Mouse (Mus musculus) limb, embryonic 13.5 days (tissue): ENCODE measurements at regions not wholly inside any gene's neighbourhood (a gene's known extent, or its start where the extent isn't known, plus 50 kb on each side); places are given as distances from the start of the nearest gene placed in this dataset.
"Not testable (repeated sequence)": the region's sequence is repeated elsewhere in the genome, so short reads cannot be mapped to it uniquely, and the experiment has no call there.

Experiments
- ATAC-seq: fragments of 200-750 bp; cut with Nextera tagmentation; 2 replicates; pipeline ENCODE4 v1.8.0; 2017; ENCODE audit warnings: low read depth, moderate number of reproducible peaks, moderate TSS enrichment; ENCODE audit not compliant: low FRiP score
- H3K27ac ChIP-seq: fragments of 300-500 bp; sonication (generic); 2 replicates; pipeline ENCODE4 v1.5.1; 2015; ENCODE audit warnings: inconsistent platforms, mild to moderate bottlenecking, moderate library complexity
- H3K27me3 ChIP-seq: fragments of 300-500 bp; sonication (generic); 2 replicates; pipeline ENCODE4 v1.6.1; 2015; ENCODE audit warnings: mild to moderate bottlenecking, inconsistent platforms
- H3K36me3 ChIP-seq: fragments of 300-500 bp; sonication (generic); 2 replicates; pipeline ENCODE4 v1.6.1; 2015; ENCODE audit warnings: inconsistent platforms, mild to moderate bottlenecking, moderate library complexity
- H3K4me1 ChIP-seq: fragments of 300-500 bp; sonication (generic); 2 replicates; pipeline ENCODE4 v1.6.1; 2015; ENCODE audit warnings: inconsistent platforms
- H3K4me2 ChIP-seq: fragments of 300-500 bp; sonication (generic); replicated peaks from 2 replicates; pipeline ENCODE4 v1.6.1; 2015; ENCODE audit warnings: inconsistent platforms, mild to moderate bottlenecking, moderate library complexity
- H3K4me3 ChIP-seq: fragments of 300-500 bp; sonication (generic); 2 replicates; pipeline ENCODE4 v1.5.1; 2015; ENCODE audit warnings: moderate library complexity, mild to moderate bottlenecking, inconsistent platforms
- H3K9ac ChIP-seq: fragments of 300-500 bp; sonication (generic); 2 replicates; pipeline ENCODE4 v1.6.1; 2015; ENCODE audit warnings: mild to moderate bottlenecking, inconsistent platforms
- H3K9me3 ChIP-seq: fragments of 300-500 bp; sonication (generic); 2 replicates; pipeline ENCODE4 v1.6.1; 2016; ENCODE audit warnings: inconsistent platforms
- WGBS: fragments of 180-500 bp; shearing (Covaris S2); methylation state at CpG from one replicate; pipeline ENCODE4 v1.1.7; 2015; 5-methylcytosine and 5-hydroxymethylcytosine counted together

GRCm38 (mm10) chr5:133010624-133011575 lies 467.8 kb upstream of the Auts2 start:
- no peak overlapping the region for H3K27ac ChIP-seq
- H3K4me3 ChIP-seq, result no peak overlapping the region
- no peaks in the 10 kb centered on the region for H3K27me3 ChIP-seq
- no peaks in the 10 kb centered on the region for H3K4me1 ChIP-seq
- no peaks in the 10 kb centered on the region for H3K36me3 ChIP-seq
- H3K4me2 ChIP-seq, result no peak overlapping the region
- 86% methylated on average over 14 of the region's 14 CpGs for WGBS
- no peak overlapping the region for H3K9ac ChIP-seq
- no peak for ATAC-seq
- no peaks in the 10 kb centered on the region for H3K9me3 ChIP-seq

GRCm38 (mm10) chr5:132982866-132983265 lies 439.7 kb upstream of the Auts2 start:
- 94% methylated on average over 7 of the region's 7 CpGs for WGBS
- Histone ChIP-seq H3K27ac (no peak overlapping the region), H3K4me2 (no peak overlapping the region), H3K9me3 (no peaks in the 10 kb centered on the region), H3K4me3 (no peak overlapping the region), H3K4me1 (no peaks in the 10 kb centered on the region), H3K9ac (no peak overlapping the region), H3K36me3 (no peaks in the 10 kb centered on the region), H3K27me3 (no peaks in the 10 kb centered on the region)
- no peak for ATAC-seq

- ATAC-seq, result no peak
- Histone ChIP-seq H3K4me3 (no peak overlapping the region), H3K27me3 (no peaks in the 10 kb centered on the region), H3K36me3 (no peaks in the 10 kb centered on the region), H3K9me3 (no peaks in the 10 kb centered on the region), H3K4me1 (no peaks in the 10 kb centered on the region), H3K9ac (no peak overlapping the region), H3K27ac (no peak overlapping the region), H3K4me2 (no peak overlapping the region)
- 74% methylated on average over 5 of the region's 5 CpGs for WGBS
Observed at GRCm38 (mm10) chr5:132979013-132979412, 435.9 kb upstream of the Auts2 start.

- Histone ChIP-seq H3K4me2 (no peak overlapping the region), H3K27me3 (no peaks in the 10 kb centered on the region), H3K9me3 (peaks cover 8% of the 10 kb centered on the region), H3K9ac (no peak overlapping the region), H3K4me1 (peaks cover 10% of the 10 kb centered on the region), H3K27ac (no peak overlapping the region), H3K36me3 (no peaks in the 10 kb centered on the region), H3K4me3 (no peak overlapping the region)
- 75% methylated on average over 4 of the region's 4 CpGs for WGBS
- no peak for ATAC-seq
Observed at GRCm38 (mm10) chr5:132975303-132975932, 432.3 kb upstream of the Auts2 start.

GRCm38 (mm10) chr5:132974876-132975275 lies 431.7 kb upstream of the Auts2 start:
- no peak overlapping the region for H3K4me2 ChIP-seq
- no peak overlapping the region for H3K27ac ChIP-seq
- no peak for ATAC-seq
- no peaks in the 10 kb centered on the region for H3K36me3 ChIP-seq
- WGBS, result 26% methylated on average over 3 of the region's 3 CpGs
- no peaks in the 10 kb centered on the region for H3K27me3 ChIP-seq
- peaks cover 8% of the 10 kb centered on the region for H3K9me3 ChIP-seq
- H3K9ac ChIP-seq, result no peak overlapping the region
- H3K4me3 ChIP-seq, result no peak overlapping the region
- peaks cover 10% of the 10 kb centered on the region for H3K4me1 ChIP-seq

GRCm38 (mm10) chr5:132971046-132971445 lies 427.9 kb upstream of the Auts2 start:
- Histone ChIP-seq H3K4me2 (no peak overlapping the region), H3K4me3 (no peak overlapping the region), H3K27ac (peak overlapping the region; percentile 33; the same call in 1 of the 2 replicates), H3K36me3 (no peaks in the 10 kb centered on the region), H3K9me3 (peaks cover 8% of the 10 kb centered on the region), H3K9ac (no peak overlapping the region), H3K27me3 (no peaks in the 10 kb centered on the region), H3K4me1 (peaks cover 12% of the 10 kb centered on the region)
- 57% methylated on average over 7 of the region's 7 CpGs for WGBS
- peak; percentile 32; the same call in 1 of the 2 replicates for ATAC-seq

- no peaks in the 10 kb centered on the region for H3K27me3 ChIP-seq
- ATAC-seq, result no peak
- WGBS, result 72% methylated on average over 5 of the region's 5 CpGs
- no peak overlapping the region for H3K27ac ChIP-seq
- H3K4me2 ChIP-seq, result no peak overlapping the region
- H3K36me3 ChIP-seq, result no peaks in the 10 kb centered on the region
- H3K9ac ChIP-seq, result no peak overlapping the region
- peaks cover 8% of the 10 kb centered on the region for H3K9me3 ChIP-seq
- no peak overlapping the region for H3K4me3 ChIP-seq
- H3K4me1 ChIP-seq, result peaks cover 12% of the 10 kb centered on the region
Observed at GRCm38 (mm10) chr5:132969376-132969775, 426.2 kb upstream of the Auts2 start.

- H3K27me3 ChIP-seq, result no peaks in the 10 kb centered on the region
- H3K36me3 ChIP-seq, result no peaks in the 10 kb centered on the region
- H3K9me3 ChIP-seq, result no peaks in the 10 kb centered on the region
- H3K4me3 ChIP-seq, result no peak overlapping the region
- no peak overlapping the region for H3K27ac ChIP-seq
- H3K4me1 ChIP-seq, result no peaks in the 10 kb centered on the region
- H3K9ac ChIP-seq, result no peak overlapping the region
- no peak for ATAC-seq
- 90% methylated on average over 1 of the region's 1 CpGs for WGBS
- no peak overlapping the region for H3K4me2 ChIP-seq
Observed at GRCm38 (mm10) chr5:132959901-132960300, 416.8 kb upstream of the Auts2 start.

GRCm38 (mm10) chr5:132956184-132956583 lies 413.0 kb upstream of the Auts2 start:
- Histone ChIP-seq H3K4me2 (no peak overlapping the region), H3K9ac (no peak overlapping the region), H3K4me3 (no peak overlapping the region), H3K27me3 (0 out of 2 replicates have a peak, but pooled peaks cover 7% of the 10 kb centered on the region), H3K9me3 (no peaks in the 10 kb centered on the region), H3K27ac (no peak overlapping the region), H3K36me3 (no peaks in the 10 kb centered on the region), H3K4me1 (no peaks in the 10 kb centered on the region)
- 79% methylated on average over 5 of the region's 5 CpGs for WGBS
- no peak for ATAC-seq

- no peak overlapping the region for H3K27ac ChIP-seq
- 0 out of 2 replicates have a peak, but pooled peaks cover 7% of the 10 kb centered on the region for H3K27me3 ChIP-seq
- H3K9ac ChIP-seq, result no peak overlapping the region
- 88% methylated on average over 8 of the region's 8 CpGs for WGBS
- no peak overlapping the region for H3K4me3 ChIP-seq
- ATAC-seq, result no peak
- H3K9me3 ChIP-seq, result no peaks in the 10 kb centered on the region
- no peaks in the 10 kb centered on the region for H3K4me1 ChIP-seq
- no peak overlapping the region for H3K4me2 ChIP-seq
- no peaks in the 10 kb centered on the region for H3K36me3 ChIP-seq
Observed at GRCm38 (mm10) chr5:132955051-132955450, 411.9 kb upstream of the Auts2 start.

GRCm38 (mm10) chr5:132933439-132933980 lies 390.4 kb upstream of the Auts2 start:
- H3K27ac ChIP-seq, result no peak overlapping the region
- no peak overlapping the region for H3K9ac ChIP-seq
- H3K27me3 ChIP-seq, result peaks cover 10% of the 10 kb centered on the region; the same call in 1 of the 2 replicates
- WGBS, result 46% methylated on average over 9 of the region's 9 CpGs
- no peak overlapping the region for H3K4me3 ChIP-seq
- ATAC-seq, result peak; percentile 36
- no peaks in the 10 kb centered on the region for H3K4me1 ChIP-seq
- H3K4me2 ChIP-seq, result no peak overlapping the region
- H3K36me3 ChIP-seq, result no peaks in the 10 kb centered on the region
- H3K9me3 ChIP-seq, result no peaks in the 10 kb centered on the region

GRCm38 (mm10) chr5:132929955-132930354 lies 386.8 kb upstream of the Auts2 start:
- not testable (repeated sequence) for H3K27me3 ChIP-seq, H3K4me2 ChIP-seq, H3K27ac ChIP-seq, H3K4me3 ChIP-seq, H3K36me3 ChIP-seq, H3K9ac ChIP-seq, H3K9me3 ChIP-seq, ATAC-seq, H3K4me1 ChIP-seq
- WGBS, result 89% methylated on average over 12 of the region's 12 CpGs
